Comparison of ENCODE assay signal across 30 mouse cellular contexts in genomic region chr8:122605367-122605766, GRCm38 (mm10). TPM values are rescaled to one million over a fixed set of nuclear protein-coding genes. Genes with fewer than 3 reads are reported as not detected.
DNase-seq lines count a peak whose midpoint lies in the region; ATAC-seq and TF ChIP-seq lines count a peak whose summit lies in the region.
"Had no signal": no experiment of that assay in that cellular context is flagged by ENCODE, and none has a peak within 500 bp of the region (broad histone marks: within the 10 kb centered on the region; RNA-seq: fewer than 3 reads in every experiment).

No protein-coding gene starts in this region.

- no peak overlapping the region for H3K9ac ChIP-seq in heart, embryonic 16.5 days (ENCODE audit: low read length)
- H3K9ac ChIP-seq in CH12.LX (ENCODE audit: insufficient read depth, low read depth) = peak overlapping the region; percentile 2; the same call in 1 of the 2 replicates
- H3K9ac ChIP-seq: hindbrain, embryonic 12.5 days; kidney, embryonic 15.5 days; liver, embryonic 14.5 days; midbrain, embryonic 12.5 days had no signal

- H3K27me3 ChIP-seq in heart, embryonic 16.5 days (ENCODE audit: control insufficient read depth, insufficient read depth, low read length) = no peaks in the 10 kb centered on the region
- H3K27me3 ChIP-seq in CH12.LX (replicated peaks) = no peaks in the 10 kb centered on the region
- H3K27me3 ChIP-seq in midbrain, embryonic 10.5 days (ENCODE audit: low read depth, poor library complexity, severe bottlenecking) = no peaks in the 10 kb centered on the region
- H3K27me3 ChIP-seq: hindbrain, embryonic 12.5 days; kidney, embryonic 15.5 days; midbrain, embryonic 12.5 days had no signal

- ATAC-seq in frontal cortex, adult (ENCODE audit: low TSS enrichment) = peak; percentile 80; the same call in 1 of the 2 replicates
- ATAC-seq in heart, embryonic 16.5 days (replicated peaks; ENCODE audit: extremely low read depth, insufficient read depth, low FRiP score) = no peak
- ATAC-seq in megakaryocyte, adult 5-6 weeks (ENCODE audit: poor library complexity, severe bottlenecking) = peak; percentile 51; the same call in 1 of the 2 replicates
- ATAC-seq: CD4-positive, CD25-positive, alpha-beta regulatory T cell, adult 4 months; forebrain, embryonic 16.5 days had no signal

- peaks cover 11% of the 10 kb centered on the region for H3K4me1 ChIP-seq in heart, embryonic 16.5 days (ENCODE audit: control insufficient read depth, insufficient read depth, low read length)
- peaks cover 7 to 73% of the 10 kb centered on the region in 2 experiments for H3K4me1 ChIP-seq in CH12.LX (ENCODE audit: control insufficient read depth in 1 of 2, insufficient read depth in 2 of 2)
- H3K4me1 ChIP-seq in lung, adult 2 months (ENCODE audit: control insufficient read depth, insufficient read depth, low read length) = no peaks in the 10 kb centered on the region
- peaks cover 2% of the 10 kb centered on the region for H3K4me1 ChIP-seq in midbrain, embryonic 10.5 days

- no peaks in the 10 kb centered on the region for H3K79me2 ChIP-seq in CH12.LX (replicated peaks; ENCODE audit: control insufficient read depth, extremely low read depth, insufficient read depth, poor library complexity, severe bottlenecking)

- H3K36me3 ChIP-seq in heart, embryonic 16.5 days (ENCODE audit: control insufficient read depth, insufficient read depth) = no peaks in the 10 kb centered on the region
- H3K36me3 ChIP-seq in CH12.LX (replicated peaks in 1 of 2; ENCODE audit: control insufficient read depth in 1 of 2, insufficient read depth in 1 of 2, low read length in 1 of 2) = peaks cover 12 to 40% of the 10 kb centered on the region in 2 experiments
- no peaks in the 10 kb centered on the region for H3K36me3 ChIP-seq in midbrain, embryonic 10.5 days
- H3K36me3 ChIP-seq: embryonic facial prominence, embryonic 10.5 days; hindbrain, embryonic 12.5 days; midbrain, embryonic 12.5 days had no signal

- H3K27ac ChIP-seq in heart, embryonic 16.5 days (ENCODE audit: low read length) = peak overlapping the region; percentile 67
- peak overlapping the region; percentile 50 for H3K27ac ChIP-seq in CH12.LX (ENCODE audit: insufficient read depth, low read depth)
- no peak overlapping the region for H3K27ac ChIP-seq in midbrain, embryonic 10.5 days (replicated peaks)
- H3K27ac ChIP-seq: embryonic facial prominence, embryonic 10.5 days; hindbrain, embryonic 12.5 days; kidney, embryonic 15.5 days; liver, embryonic 14.5 days; midbrain, embryonic 12.5 days had no signal

- intact Hi-C loops in heart, postnatal 10 days (cut with DNase I) = no loop called here

- TF ChIP-seq CTCF in CH12.LX (conservative IDR thresholded peaks at IDR 0.05 in 1 of 2, IDR thresholded peaks at IDR 0.05 in 1 of 2; ENCODE audit: low read depth in 2 of 2, low read length in 2 of 2) = no peak
- TF ChIP-seq CTCF in lung, adult 2 months (IDR thresholded peaks at IDR 0.05; ENCODE audit: insufficient read depth, low read length) = no peak

- dilution Hi-C loops in CH12.LX (cut with MboI; ENCODE audit: extremely low pct_ligation_motif_present, extremely low pct_unique_long_range_greater_than_20kb, low sequenced_read_pairs) = no loop called here

- no peak overlapping the region for H3K4me3 ChIP-seq in heart, embryonic 16.5 days (ENCODE audit: low read length)
- no peak overlapping the region for H3K4me3 ChIP-seq in CH12.LX (replicated peaks in 1 of 3; ENCODE audit: low read depth in 2 of 3, low read length in 2 of 3, poor library complexity in 1 of 3)
- H3K4me3 ChIP-seq in lung, adult 2 months (replicated peaks; ENCODE audit: extremely low read depth, low read depth, low read length) = no peak overlapping the region
- no peak overlapping the region for H3K4me3 ChIP-seq in midbrain, embryonic 10.5 days
- H3K4me3 ChIP-seq: embryonic facial prominence, embryonic 10.5 days; hindbrain, embryonic 12.5 days; kidney, embryonic 15.5 days; midbrain, embryonic 12.5 days had no signal

- TF ChIP-seq POLR2A in CH12.LX (IDR thresholded peaks at IDR 0.05; ENCODE audit: low read depth, low read length) = peak; percentile 57
- no peak for TF ChIP-seq POLR2A in lung, adult 2 months (IDR thresholded peaks at IDR 0.05; ENCODE audit: borderline replicate concordance, extremely low read depth, low read depth, low read length)

- H3K4me2 ChIP-seq in heart, embryonic 16.5 days (ENCODE audit: low read depth, low read length) = peak overlapping the region; percentile 26; the same call in 1 of the 2 replicates
- H3K4me2 ChIP-seq in CH12.LX (ENCODE audit: insufficient read depth, low read depth, poor library complexity, severe bottlenecking) = peak overlapping the region; percentile 74
- H3K4me2 ChIP-seq: hindbrain, embryonic 12.5 days; kidney, embryonic 15.5 days; midbrain, embryonic 12.5 days had no signal

- TF ChIP-seq EP300 in CH12.LX (IDR thresholded peaks at IDR 0.05; ENCODE audit: low read length) = peak; percentile 67

- H3K9me3 ChIP-seq in heart, embryonic 16.5 days (replicated peaks; ENCODE audit: control insufficient read depth, low read length) = no peaks in the 10 kb centered on the region
- no peaks in the 10 kb centered on the region for H3K9me3 ChIP-seq in CH12.LX (replicated peaks; ENCODE audit: low read length)
- H3K9me3 ChIP-seq in midbrain, embryonic 10.5 days (replicated peaks) = no peaks in the 10 kb centered on the region
- H3K9me3 ChIP-seq: embryonic facial prominence, embryonic 10.5 days; hindbrain, embryonic 12.5 days; kidney, embryonic 15.5 days; midbrain, embryonic 12.5 days had no signal

- no peak for DNase-seq in frontal cortex, postnatal 25 days (ENCODE audit: low spot score in 2 of 2)
- DNase-seq in heart, postnatal 10 days = no peak
- DNase-seq in CH12.LX (ENCODE audit: extremely low read depth) = peak; percentile 64
- no peak for DNase-seq in lung, adult 2 months
- no peak for DNase-seq in midbrain, embryonic 10.5 days (ENCODE audit: low spot score)
- DNase-seq: adrenal gland, postnatal 25 days; cerebellum, adult 11 months; cerebellum, adult 9-11 months; gastrocnemius, postnatal 36 days; right cerebral cortex, postnatal 14 days had no signal

- WGBS in heart, embryonic 16.5 days = 50% methylated on average over 4 of the region's 4 CpGs
- WGBS in lung, adult 2 months = 75% methylated on average over 4 of the region's 4 CpGs
- WGBS in midbrain, embryonic 10.5 days = 85% methylated on average over 4 of the region's 4 CpGs

- in situ Hi-C loops in CH12.LX (cut with MboI; ENCODE audit: low pct_ligation_motif_present, low pct_unique_long_range_greater_than_20kb, low sequenced_read_pairs) = no loop called here

- TF ChIP-seq RAD21 in CH12.LX (IDR thresholded peaks at IDR 0.05; ENCODE audit: low read depth, low read length) = no peak

RNA-seq across cellular contexts. Expression of gene Galns, which starts 5.9 kb away (rescaled TPM):
- 10.0 and 10.4 TPM in 2 replicates for polyA plus RNA-seq in heart, embryonic 16.5 days (2015; fragmentation: Nextera tagmentation; extraction: Ambion mirVana)
- total RNA-seq in heart, postnatal 10 days (2021) = 1 to 10 TPM; 6.6 to 7.1 TPM
- total RNA-seq in CH12.LX (2012; rRNA removed) = 19.8 and 25.6 TPM in 2 replicates
- 13.2 and 16.4 TPM in 2 replicates for total RNA-seq in CH12.LX (2014; rRNA removed)
- polyA plus RNA-seq in CH12.LX (2012; ENCODE audit: insufficient read length, low read depth) = 23.5 and 25.6 TPM in 2 replicates
- total RNA-seq in megakaryocyte, adult 5-6 weeks (2015) = 52.6 and 53.0 TPM in 2 replicates
- total RNA-seq in megakaryocyte, adult 5-6 weeks (2017) = 57.5 and 63.1 TPM in 2 replicates
- polyA plus RNA-seq in lung, adult 2 months (2012; rRNA removed) = 13.8 and 14.9 TPM in 2 replicates
- polyA plus RNA-seq in midbrain, embryonic 10.5 days (2016; fragmentation: Nextera tagmentation; extraction: Ambion mirVana) = 6.6 and 7.7 TPM in 2 replicates

RNA-seq across cellular contexts. Expression of gene Trappc2l, which starts 6.1 kb away (rescaled TPM):
- 58.2 and 60.1 TPM in 2 replicates for polyA plus RNA-seq in heart, embryonic 16.5 days (2015; fragmentation: Nextera tagmentation; extraction: Ambion mirVana)
- total RNA-seq in heart, postnatal 10 days (2021) = 10 to 100 TPM; 54.7 to 57.4 TPM
- total RNA-seq in CH12.LX (2012; rRNA removed) = 64.2 and 67.0 TPM in 2 replicates
- 10.1 and 15.7 TPM in 2 replicates for total RNA-seq in CH12.LX (2014; rRNA removed)
- 36.0 and 38.8 TPM in 2 replicates for polyA plus RNA-seq in CH12.LX (2012; ENCODE audit: insufficient read length, low read depth)
- total RNA-seq in megakaryocyte, adult 5-6 weeks (2015) = 85.8 and 88.2 TPM in 2 replicates
- 33.0 and 37.6 TPM in 2 replicates for total RNA-seq in megakaryocyte, adult 5-6 weeks (2017)
- polyA plus RNA-seq in lung, adult 2 months (2012; rRNA removed) = 122 and 162 TPM in 2 replicates
- 51.0 and 61.2 TPM in 2 replicates for polyA plus RNA-seq in midbrain, embryonic 10.5 days (2016; fragmentation: Nextera tagmentation; extraction: Ambion mirVana)

RNA-seq across cellular contexts. Expression of gene Pabpn1l, which starts 17.2 kb away (rescaled TPM):
- not detected in 2 replicates for polyA plus RNA-seq in heart, embryonic 16.5 days (2015; fragmentation: Nextera tagmentation; extraction: Ambion mirVana)
- total RNA-seq in heart, postnatal 10 days (2021) = not detected
- not detected in 2 replicates for total RNA-seq in CH12.LX (2012; rRNA removed)
- total RNA-seq in CH12.LX (2014; rRNA removed) = not detected in 2 replicates
- not detected in 2 replicates for polyA plus RNA-seq in CH12.LX (2012; ENCODE audit: insufficient read length, low read depth)
- 0.27 TPM in 1 of 2 replicates, not detected in the other for total RNA-seq in megakaryocyte, adult 5-6 weeks (2015)
- not detected in 2 replicates for total RNA-seq in megakaryocyte, adult 5-6 weeks (2017)
- not detected in 2 replicates for polyA plus RNA-seq in lung, adult 2 months (2012; rRNA removed)
- polyA plus RNA-seq in midbrain, embryonic 10.5 days (2016; fragmentation: Nextera tagmentation; extraction: Ambion mirVana) = not detected in 2 replicates
- total RNA-seq: adrenal gland, postnatal 25 days; ES-E14; gastrocnemius, postnatal 36 days; left cerebral cortex, adult 18-20 months; left cerebral cortex, postnatal 25 days had no signal
- polyA plus RNA-seq: CD4-positive, CD25-positive, alpha-beta regulatory T cell, adult 4 months; cortical plate, adult 2 months; embryonic facial prominence, embryonic 10.5 days; forebrain, embryonic 16.5 days; heart, postnatal 0 days; hindbrain, embryonic 12.5 days; intestine, postnatal 0 days; liver, embryonic 14.5 days; lung, embryonic 16.5 days; midbrain, embryonic 12.5 days; neural tube, embryonic 11.5 days; testis, adult 2 months; urinary bladder, adult 2 months had no signal

RNA-seq across cellular contexts. Expression of gene Aprt, which starts 28.7 kb away (rescaled TPM):
- polyA plus RNA-seq in heart, embryonic 16.5 days (2015; fragmentation: Nextera tagmentation; extraction: Ambion mirVana) = 159 and 204 TPM in 2 replicates
- 10 to 100 TPM; 37.9 to 41.8 TPM for total RNA-seq in heart, postnatal 10 days (2021)
- total RNA-seq in CH12.LX (2012; rRNA removed) (524 and 653 TPM in 2 replicates), CH12.LX (2014; rRNA removed) (453 and 516 TPM in 2 replicates)
- 543 and 561 TPM in 2 replicates for polyA plus RNA-seq in CH12.LX (2012; ENCODE audit: insufficient read length, low read depth)
- total RNA-seq in megakaryocyte, adult 5-6 weeks (2015) = 272 and 308 TPM in 2 replicates
- total RNA-seq in megakaryocyte, adult 5-6 weeks (2017) = 132 and 149 TPM in 2 replicates
- polyA plus RNA-seq in lung, adult 2 months (2012; rRNA removed) = 108 and 109 TPM in 2 replicates
- polyA plus RNA-seq in midbrain, embryonic 10.5 days (2016; fragmentation: Nextera tagmentation; extraction: Ambion mirVana) = 241 and 278 TPM in 2 replicates

RNA-seq across cellular contexts. Expression of gene Cdt1, which starts 37.6 kb away (rescaled TPM):
- 27.9 and 29.0 TPM in 2 replicates for polyA plus RNA-seq in heart, embryonic 16.5 days (2015; fragmentation: Nextera tagmentation; extraction: Ambion mirVana)
- total RNA-seq in heart, postnatal 10 days (2021) = 10 to 100 TPM in 1 of 2 experiments, 1 to 10 TPM in 1; 9.7 to 14.0 TPM
- total RNA-seq in CH12.LX (2012; rRNA removed) (50.0 and 53.7 TPM in 2 replicates), CH12.LX (2014; rRNA removed) (46.0 and 54.2 TPM in 2 replicates)
- 57.6 and 67.3 TPM in 2 replicates for polyA plus RNA-seq in CH12.LX (2012; ENCODE audit: insufficient read length, low read depth)
- total RNA-seq in megakaryocyte, adult 5-6 weeks (2015) = 41.7 and 41.9 TPM in 2 replicates
- 28.4 and 34.1 TPM in 2 replicates for total RNA-seq in megakaryocyte, adult 5-6 weeks (2017)
- polyA plus RNA-seq in lung, adult 2 months (2012; rRNA removed) = 11.7 and 12.2 TPM in 2 replicates
- 63.2 and 70.9 TPM in 2 replicates for polyA plus RNA-seq in midbrain, embryonic 10.5 days (2016; fragmentation: Nextera tagmentation; extraction: Ambion mirVana)
